Mouse (Mus musculus) embryonic facial prominence, embryonic 11.5 days (tissue): Measurements from ENCODE around the gene Ccdc106. TPM values are rescaled to one million over a fixed set of nuclear protein-coding genes. Genes with fewer than 3 reads are reported as not detected.
A peak's percentile ranks its signal among the peaks of the same experiment; 100 is the strongest.

Experiments
- ATAC-seq: fragments of 200-750 bp; cut with Nextera tagmentation; replicated peaks from 2 replicates; pipeline ENCODE4 v1.8.0; 2017; ENCODE audit warnings: low read depth; ENCODE audit not compliant: insufficient number of reproducible peaks, low FRiP score, low TSS enrichment
- DNase-seq: peaks from one replicate; pipeline ENCODE4 v3.0.0-alpha.2; 2015; ENCODE audit warnings: low spot score
- H3K27ac ChIP-seq: fragments of 300-500 bp; sonication (generic); replicated peaks from 2 replicates; pipeline ENCODE4 v1.5.1; 2014; ENCODE audit warnings: mild to moderate bottlenecking, low read depth, low read length, control low read depth
- H3K27me3 ChIP-seq: fragments of 300-500 bp; sonication (generic); 2 replicates; pipeline ENCODE4 v1.6.1; 2014; ENCODE audit warnings: mild to moderate bottlenecking, low read length, moderate library complexity, mixed read lengths; ENCODE audit not compliant: control insufficient read depth, insufficient read depth
- H3K36me3 ChIP-seq: fragments of 300-500 bp; sonication (generic); replicated peaks from 2 replicates; pipeline ENCODE4 v1.6.1; 2014; ENCODE audit warnings: low read depth, mild to moderate bottlenecking, low read length, moderate library complexity, mixed read lengths; ENCODE audit not compliant: control insufficient read depth, insufficient read depth
- H3K4me1 ChIP-seq: fragments of 300-500 bp; sonication (generic); 2 replicates; pipeline ENCODE4 v1.6.1; 2014; ENCODE audit warnings: low read length, mixed read lengths; ENCODE audit not compliant: control insufficient read depth, insufficient read depth
- H3K4me2 ChIP-seq: fragments of 300-500 bp; sonication (generic); 2 replicates; pipeline ENCODE4 v1.6.1; 2014; ENCODE audit warnings: low read depth, mild to moderate bottlenecking, control low read depth, low read length, moderate library complexity
- H3K4me3 ChIP-seq: fragments of 300-500 bp; sonication (generic); 2 replicates; pipeline ENCODE4 v1.5.1; 2014; ENCODE audit warnings: low read depth, low read length, control low read depth
- H3K9ac ChIP-seq: fragments of 300-500 bp; sonication (generic); replicated peaks from 2 replicates; pipeline ENCODE4 v1.6.1; 2014; ENCODE audit warnings: mild to moderate bottlenecking, control low read depth, low read length
- H3K9me3 ChIP-seq: fragments of 300-500 bp; sonication (generic); replicated peaks from 2 replicates; pipeline ENCODE4 v1.6.1; 2016; ENCODE audit warnings: mild to moderate bottlenecking, low read length, inconsistent platforms, mixed read lengths; ENCODE audit not compliant: control insufficient read depth
- WGBS: fragments of 180-500 bp; shearing (Covaris S2); extraction: QIAGEN DNeasy Blood & Tissue Kit; methylation state at CpG from one replicate; pipeline ENCODE4 v1.1.7; 2014; 5-methylcytosine and 5-hydroxymethylcytosine counted together
- polyA plus RNA-seq: library from polyadenylated mRNA; unstranded; fragments of >200 nt; fragmentation: Nextera tagmentation; extraction: Ambion mirVana; gene quantifications from 2 replicates; pipeline ENCODE4 v1.2.1, GENCODE M21; 2014

Gene Ccdc106
- polyA plus RNA-seq, 1 experiment from 2014 or later = 15.1 TPM

DNA sequence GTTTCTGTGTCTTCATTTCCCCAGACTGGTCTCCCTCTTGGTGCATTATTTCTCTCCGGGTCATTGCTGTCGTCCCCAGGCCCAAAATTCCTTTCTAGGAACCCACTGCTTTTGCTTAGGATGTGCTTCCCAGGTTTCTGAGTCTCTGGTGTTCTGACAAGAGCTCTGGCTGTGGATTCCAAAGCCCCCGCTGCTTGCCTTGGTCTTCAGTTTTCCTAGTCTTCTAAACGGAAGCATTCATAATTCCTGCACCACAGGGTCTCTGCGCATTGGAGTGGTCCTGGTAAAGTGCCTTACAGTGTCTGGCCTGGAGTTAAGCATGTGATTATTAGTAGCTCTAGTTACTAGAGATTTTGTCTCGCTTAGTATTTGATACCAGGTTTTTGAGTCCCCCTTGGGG lies 60.5 kb downstream of the Ccdc106 start:
- Histone ChIP-seq H3K36me3 (peaks cover 4% of the 10 kb centered on the region), H3K27me3 (no peaks in the 10 kb centered on the region), H3K4me2 (peak overlapping the region; percentile 69), H3K9ac (peak overlapping the region; percentile 96), H3K4me1 (no peaks in the 10 kb centered on the region), H3K4me3 (peak overlapping the region; percentile 98), H3K9me3 (no peaks in the 10 kb centered on the region), H3K27ac (peak overlapping the region; percentile 89; the same call in 1 of the 2 replicates)
- no peak for ATAC-seq
- DNase-seq = no peak
- WGBS = 23% methylated on average over 6 of the region's 6 CpGs

DNA sequence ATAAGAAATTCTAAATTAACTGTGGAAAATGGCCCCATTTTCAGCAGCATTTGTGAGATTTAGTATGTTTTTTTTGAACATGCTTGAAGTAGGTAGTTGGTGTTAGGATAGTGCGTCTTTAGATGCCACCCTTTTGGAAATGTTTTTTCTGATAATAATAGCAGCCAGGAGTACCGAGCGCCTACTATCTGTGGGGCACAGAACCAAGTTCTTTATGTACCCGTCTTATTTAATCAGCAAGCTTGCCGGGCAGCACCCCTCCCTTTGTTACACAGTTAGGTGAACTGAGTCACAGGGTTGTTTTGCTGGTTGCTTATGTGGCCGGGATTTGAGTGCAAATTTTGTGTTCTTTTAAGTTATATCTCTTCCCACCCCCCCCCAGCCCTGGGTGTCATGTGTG lies 60.9 kb downstream of the Ccdc106 start:
- Histone ChIP-seq H3K9me3 (no peaks in the 10 kb centered on the region), H3K4me3 (peak overlapping the region; percentile 98), H3K36me3 (peaks cover under 1% of the 10 kb centered on the region), H3K4me1 (no peaks in the 10 kb centered on the region), H3K9ac (peak overlapping the region; percentile 4; the same call in 1 of the 2 replicates), H3K27ac (no peak overlapping the region), H3K27me3 (no peaks in the 10 kb centered on the region), H3K4me2 (peak overlapping the region; percentile 69)
- WGBS = 80% methylated on average over 6 of the region's 6 CpGs
- ATAC-seq (no peak), DNase-seq (no peak)

- Histone ChIP-seq H3K9ac (no peak overlapping the region), H3K36me3 (no peaks in the 10 kb centered on the region; the same call in none of the 2 replicates), H3K9me3 (no peaks in the 10 kb centered on the region), H3K4me2 (no peak overlapping the region), H3K4me3 (no peak overlapping the region), H3K27ac (no peak overlapping the region), H3K4me1 (no peaks in the 10 kb centered on the region), H3K27me3 (no peaks in the 10 kb centered on the region)
- 95% methylated on average over 2 of the region's 2 CpGs for WGBS
- DNase-seq = no peak
- no peak for ATAC-seq
Measured at GRCm38 (mm10) chr7:5081939-5082338, 61.6 kb downstream of the Ccdc106 start.

GRCm38 (mm10) chr7:5083325-5084105 lies 63.2 kb downstream of the Ccdc106 start:
- Histone ChIP-seq H3K9ac (no peak overlapping the region), H3K4me3 (no peak overlapping the region), H3K27me3 (no peaks in the 10 kb centered on the region), H3K9me3 (no peaks in the 10 kb centered on the region), H3K36me3 (no peaks in the 10 kb centered on the region; the same call in none of the 2 replicates), H3K27ac (no peak overlapping the region), H3K4me1 (no peaks in the 10 kb centered on the region), H3K4me2 (no peak overlapping the region)
- DNase-seq (no peak), ATAC-seq (no peak)
- 92% methylated on average over 18 of the region's 18 CpGs for WGBS

DNA sequence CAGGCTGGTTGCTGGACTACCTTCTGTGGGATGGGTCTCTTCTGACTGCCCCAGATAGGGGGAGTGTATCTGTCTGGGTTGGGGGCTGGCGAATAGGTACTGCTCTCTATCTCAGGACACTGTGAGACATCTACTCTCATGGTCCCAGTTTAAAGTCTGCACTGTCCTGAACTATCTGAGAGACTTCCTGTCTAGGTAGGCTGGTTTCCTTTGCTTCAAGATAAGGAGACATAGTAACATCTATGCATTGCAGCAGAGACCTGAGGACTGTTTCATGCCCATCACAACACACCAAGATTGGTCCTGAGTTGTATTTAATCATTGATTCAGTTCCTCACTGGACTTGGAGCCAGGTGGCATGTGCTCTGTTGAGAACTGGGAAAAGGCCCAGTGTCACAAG lies 65.2 kb downstream of the Ccdc106 start:
- 100% methylated on average over 1 of the region's 1 CpGs for WGBS
- Histone ChIP-seq H3K4me3 (no peak overlapping the region), H3K9me3 (no peaks in the 10 kb centered on the region), H3K9ac (no peak overlapping the region), H3K27ac (no peak overlapping the region), H3K4me1 (no peaks in the 10 kb centered on the region), H3K27me3 (no peaks in the 10 kb centered on the region), H3K36me3 (no peaks in the 10 kb centered on the region; the same call in none of the 2 replicates), H3K4me2 (no peak overlapping the region)
- DNase-seq (no peak), ATAC-seq (no peak)

- Histone ChIP-seq H3K27ac (no peak overlapping the region), H3K9me3 (no peaks in the 10 kb centered on the region), H3K4me1 (no peaks in the 10 kb centered on the region), H3K36me3 (no peaks in the 10 kb centered on the region; the same call in none of the 2 replicates), H3K27me3 (no peaks in the 10 kb centered on the region), H3K4me2 (no peak overlapping the region), H3K9ac (no peak overlapping the region), H3K4me3 (no peak overlapping the region)
- ATAC-seq (no peak), DNase-seq (no peak)
- 85% methylated on average over 5 of the region's 5 CpGs for WGBS
Measured at GRCm38 (mm10) chr7:5086921-5087440, 66.6 kb downstream of the Ccdc106 start.

DNA sequence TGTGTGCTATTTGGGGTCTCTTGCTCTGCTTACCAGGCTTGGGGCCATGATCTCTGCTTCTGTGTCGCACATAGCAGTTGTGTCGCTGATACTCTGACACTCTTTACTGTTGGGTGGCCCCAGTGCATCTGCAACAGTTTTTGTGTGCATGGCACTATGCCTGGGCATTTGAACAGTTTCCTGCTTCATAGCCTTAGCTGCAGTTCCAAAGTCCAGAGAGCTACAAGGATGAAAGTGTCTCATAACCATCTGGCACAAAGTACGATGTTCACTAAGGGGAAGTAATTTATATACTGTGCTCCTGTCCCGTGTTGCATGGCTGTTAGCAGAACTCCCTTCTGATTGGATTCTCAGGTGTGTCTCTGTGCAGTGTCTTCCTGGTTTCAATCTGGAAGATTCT lies 67.5 kb downstream of the Ccdc106 start:
- H3K9me3 ChIP-seq = no peaks in the 10 kb centered on the region
- H3K27ac ChIP-seq = no peak overlapping the region
- ATAC-seq (no peak), DNase-seq (no peak)
- H3K4me2 ChIP-seq = no peak overlapping the region
- no peaks in the 10 kb centered on the region for H3K4me1 ChIP-seq
- no peak overlapping the region for H3K4me3 ChIP-seq
- 90% methylated on average over 4 of the region's 4 CpGs for WGBS
- no peak overlapping the region for H3K9ac ChIP-seq
- H3K27me3 ChIP-seq = no peaks in the 10 kb centered on the region
- H3K36me3 ChIP-seq = no peaks in the 10 kb centered on the region; the same call in none of the 2 replicates

DNA sequence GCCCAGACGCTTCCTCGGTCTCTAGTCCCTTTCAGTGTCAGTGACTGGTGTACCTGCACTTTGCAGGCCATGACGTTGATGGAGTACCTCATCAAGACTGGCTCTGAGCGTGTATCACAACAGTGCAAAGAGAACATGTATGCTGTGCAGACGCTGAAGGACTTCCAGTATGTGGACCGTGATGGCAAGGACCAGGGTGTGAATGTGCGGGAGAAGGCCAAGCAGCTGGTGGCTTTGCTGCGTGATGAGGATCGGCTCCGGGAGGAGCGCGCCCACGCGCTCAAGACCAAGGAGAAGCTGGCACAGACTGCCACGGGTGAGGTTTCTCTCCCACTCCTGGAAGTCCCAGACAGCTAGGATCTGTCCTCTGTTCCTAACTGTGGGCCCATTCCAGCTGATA lies 69.5 kb downstream of the Ccdc106 start:
- Histone ChIP-seq H3K36me3 (peaks cover 7% of the 10 kb centered on the region), H3K27ac (no peak overlapping the region), H3K4me1 (no peaks in the 10 kb centered on the region), H3K27me3 (no peaks in the 10 kb centered on the region), H3K9ac (no peak overlapping the region), H3K4me2 (no peak overlapping the region), H3K4me3 (no peak overlapping the region), H3K9me3 (no peaks in the 10 kb centered on the region)
- WGBS = 94% methylated on average over 15 of the region's 15 CpGs
- ATAC-seq = no peak
- no peak for DNase-seq
